Mouse (Mus musculus): ENCODE data around the gene Gm16427. TPM values are rescaled to one million over a fixed set of nuclear protein-coding genes. Genes with fewer than 3 reads are reported as not detected.
"Not testable (repeated sequence)": the region's sequence is repeated elsewhere in the genome, so short reads cannot be mapped to it uniquely, and the experiment has no call there.

Gene Gm16427
- polyA plus RNA-seq (2012; rRNA removed) (not detected in 2 replicates), polyA plus RNA-seq (2014; fragmentation: Nextera tagmentation; extraction: Ambion mirVana) (not detected in 2 replicates)

- 92% methylated on average over 1 of the region's 3 CpGs for WGBS (ENCODE audit: insufficient replicate concordance)
Measured at GRCm38 (mm10) chr5:93540100-93540499, at the start of gene Gm16427. Gm16427 (minus strand) TSS chr5:93540200.

More at GRCm38 (mm10) chr5:93540100-93540499, at the start of gene Gm16427:
- H3K4me2 ChIP-seq (ENCODE audit: low read depth); H3K9ac ChIP-seq (replicated peaks); H3K4me3 ChIP-seq (ENCODE audit: insufficient read depth in 1 of 2, low read depth in 2 of 2, low read length in 2 of 2); H3K9me3 ChIP-seq (ENCODE audit: control insufficient read depth, low read length); H3K27ac ChIP-seq; H3K4me1 ChIP-seq (replicated peaks; ENCODE audit: control insufficient read depth in 2 of 2, insufficient read depth in 2 of 2, low read length in 1 of 2); ATAC-seq (ENCODE audit: insufficient read depth); DNase-seq (ENCODE audit: low read depth in 3 of 3, low spot score in 3 of 3); H3K36me3 ChIP-seq (replicated peaks; ENCODE audit: control insufficient read depth, insufficient read depth, low read depth); H3K27me3 ChIP-seq (ENCODE audit: control insufficient read depth, insufficient read depth, low read length): not testable (repeated sequence)

Other genes starting within 250 kb of the Gm16427 start
- not detected in 2 replicates for gene C87414, start 131.4 kb upstream of the Gm16427 start, polyA plus RNA-seq (2012; rRNA removed)
- not detected in 2 replicates for gene C87414, start 131.4 kb upstream of the Gm16427 start, polyA plus RNA-seq (2014; fragmentation: Nextera tagmentation; extraction: Ambion mirVana)